Mouse (Mus musculus) ES-Bruce4 (cell line): ENCODE measurements at regions not wholly inside any gene's neighbourhood (a gene's known extent, or its start where the extent isn't known, plus 50 kb on each side); places are given as distances from the start of the nearest gene placed in this dataset.

Experiments
- H3K27ac ChIP-seq: 2 replicates; pipeline ENCODE4 v1.5.1; 2012; ENCODE audit warnings: low read length, inconsistent platforms; ENCODE audit not compliant: insufficient read depth
- H3K27me3 ChIP-seq: 2 replicates; pipeline ENCODE4 v1.6.1; 2012; ENCODE audit warnings: mild to moderate bottlenecking, low read length, inconsistent platforms; ENCODE audit not compliant: control insufficient read depth, poor library complexity, insufficient read depth, severe bottlenecking
- H3K36me3 ChIP-seq: 2 replicates; pipeline ENCODE4 v1.6.1; 2012; ENCODE audit warnings: inconsistent platforms, mild to moderate bottlenecking, low read length, moderate library complexity; ENCODE audit not compliant: control insufficient read depth, poor library complexity, insufficient read depth, severe bottlenecking
- H3K4me1 ChIP-seq: one replicate; pipeline ENCODE4 v1.8.1; 2011; ENCODE audit warnings: low read length; ENCODE audit not compliant: control insufficient read depth, insufficient read depth
- H3K4me3 ChIP-seq: 2 replicates; pipeline ENCODE4 v1.5.1; 2011; ENCODE audit warnings: low read depth, mild to moderate bottlenecking, low read length
- H3K9ac ChIP-seq: 2 replicates; pipeline ENCODE4 v1.6.1; 2012; ENCODE audit warnings: low read depth, mild to moderate bottlenecking, inconsistent platforms; ENCODE audit not compliant: poor library complexity, severe bottlenecking
- H3K9me3 ChIP-seq: replicated peaks from 2 replicates; pipeline ENCODE4 v1.6.1; 2012; ENCODE audit warnings: mild to moderate bottlenecking, low read length, inconsistent platforms; ENCODE audit not compliant: control insufficient read depth, poor library complexity, insufficient read depth, severe bottlenecking
- CTCF ChIP-seq: IDR thresholded peaks from one replicate; pipeline ENCODE4 v1.8.1; 2011; ENCODE audit warnings: low read depth, low read length
- EP300 ChIP-seq: IDR thresholded peaks from 2 replicates; pipeline ENCODE4 v1.6.1; 2011; ENCODE audit warnings: low read depth, low read length; ENCODE audit not compliant: insufficient read depth
- POLR2A ChIP-seq: IDR thresholded peaks from one replicate; pipeline ENCODE4 v1.8.1; 2011; ENCODE audit warnings: low read length; ENCODE audit not compliant: insufficient read depth

DNA sequence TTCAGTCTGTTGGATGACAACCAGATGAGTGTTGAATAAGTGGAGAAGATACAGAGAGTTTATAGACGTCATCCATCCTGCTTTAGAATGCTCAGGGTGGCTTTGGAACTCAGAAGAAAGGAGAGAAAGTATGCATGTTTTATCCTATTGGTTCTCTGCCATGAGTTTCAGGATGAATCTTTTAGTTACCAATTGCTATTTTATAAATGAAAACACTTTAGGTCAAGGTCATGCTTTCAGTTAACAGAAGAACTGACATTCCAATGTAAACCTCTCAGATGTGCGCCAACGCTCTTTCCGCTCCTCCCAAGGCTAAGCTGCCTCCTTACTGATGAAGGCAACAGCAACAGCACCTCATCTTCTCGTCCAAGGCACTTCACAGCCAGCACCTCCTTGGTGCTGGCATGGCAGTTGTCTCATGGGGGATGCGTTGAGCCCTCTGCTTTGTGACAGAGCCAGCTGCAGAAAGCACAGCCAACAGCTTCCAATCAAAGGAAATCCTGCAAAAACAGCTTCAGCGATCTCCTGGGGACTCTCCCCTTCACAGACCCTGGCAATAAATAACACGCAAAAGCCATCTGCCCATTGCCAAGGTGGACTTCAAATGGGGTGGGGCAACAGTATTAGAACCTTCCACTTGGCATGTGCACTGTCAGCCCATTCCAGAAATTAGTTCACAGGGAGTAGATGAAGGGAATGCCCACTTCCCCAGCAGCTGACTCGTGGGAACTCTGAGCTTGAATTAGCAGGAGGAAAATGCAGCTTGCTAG is 580.9 kb upstream of the Klf4 start:
- no peak overlapping the region for H3K9ac ChIP-seq
- 0 out of 2 replicates have a peak, but pooled peaks cover 1% of the 10 kb centered on the region for H3K9me3 ChIP-seq
- no peaks in the 10 kb centered on the region for H3K36me3 ChIP-seq
- no peak overlapping the region for H3K4me3 ChIP-seq
- no peaks in the 10 kb centered on the region for H3K4me1 ChIP-seq
- H3K27ac ChIP-seq: no peak overlapping the region
- TF ChIP-seq CTCF: no peak
- TF ChIP-seq POLR2A: no peak
- TF ChIP-seq EP300: no peak
- no peaks in the 10 kb centered on the region for H3K27me3 ChIP-seq

DNA sequence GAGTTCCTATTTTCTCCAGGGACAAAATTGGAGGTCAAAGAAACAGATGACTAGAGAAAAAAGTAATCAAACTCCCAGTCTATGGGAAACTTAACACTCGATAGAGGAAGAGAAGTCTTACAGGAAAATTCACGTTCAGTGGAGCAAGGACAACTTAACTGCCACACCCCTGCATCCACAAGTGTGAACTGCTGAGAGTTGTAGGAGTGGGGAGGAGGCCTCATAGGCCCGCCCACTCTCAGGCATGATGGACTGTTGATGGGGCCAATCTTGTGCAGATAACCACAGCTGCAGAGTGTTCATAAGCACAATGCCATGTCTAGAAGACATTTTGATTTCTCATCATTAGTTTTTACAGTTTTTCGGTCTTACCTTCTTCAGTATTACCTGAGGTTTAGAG is 574.7 kb upstream of the Klf4 start:
- TF ChIP-seq CTCF (no peak), EP300 (no peak)
- no peak overlapping the region for H3K9ac ChIP-seq
- H3K4me1 ChIP-seq: no peaks in the 10 kb centered on the region
- H3K9me3 ChIP-seq: no peaks in the 10 kb centered on the region
- no peaks in the 10 kb centered on the region for H3K36me3 ChIP-seq
- H3K27me3 ChIP-seq: no peaks in the 10 kb centered on the region
- no peak overlapping the region for H3K4me3 ChIP-seq
- no peak overlapping the region for H3K27ac ChIP-seq

DNA sequence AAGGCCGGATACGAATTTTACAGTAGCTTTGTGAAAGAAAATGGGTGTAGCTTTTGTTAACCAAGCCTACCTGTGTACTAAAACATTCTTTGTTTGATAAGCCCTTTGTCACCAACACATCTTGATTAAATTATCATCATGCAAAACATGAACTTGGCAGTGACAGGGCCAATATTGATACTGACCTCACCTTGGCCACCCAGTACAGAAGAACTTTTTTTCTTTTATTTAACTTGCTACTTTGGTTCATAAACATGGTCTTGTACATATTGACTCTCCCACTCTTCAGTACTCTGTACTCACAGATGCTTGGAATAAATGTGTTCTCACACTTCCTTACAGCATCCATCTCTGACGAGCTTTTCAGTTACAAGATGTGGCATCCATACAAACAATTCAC is 570.0 kb upstream of the Klf4 start:
- TF ChIP-seq CTCF (no peak), POLR2A (no peak)
- Histone ChIP-seq H3K27ac (no peak overlapping the region), H3K36me3 (no peaks in the 10 kb centered on the region), H3K9me3 (no peaks in the 10 kb centered on the region), H3K4me3 (no peak overlapping the region), H3K27me3 (no peaks in the 10 kb centered on the region), H3K9ac (no peak overlapping the region), H3K4me1 (no peaks in the 10 kb centered on the region)

DNA sequence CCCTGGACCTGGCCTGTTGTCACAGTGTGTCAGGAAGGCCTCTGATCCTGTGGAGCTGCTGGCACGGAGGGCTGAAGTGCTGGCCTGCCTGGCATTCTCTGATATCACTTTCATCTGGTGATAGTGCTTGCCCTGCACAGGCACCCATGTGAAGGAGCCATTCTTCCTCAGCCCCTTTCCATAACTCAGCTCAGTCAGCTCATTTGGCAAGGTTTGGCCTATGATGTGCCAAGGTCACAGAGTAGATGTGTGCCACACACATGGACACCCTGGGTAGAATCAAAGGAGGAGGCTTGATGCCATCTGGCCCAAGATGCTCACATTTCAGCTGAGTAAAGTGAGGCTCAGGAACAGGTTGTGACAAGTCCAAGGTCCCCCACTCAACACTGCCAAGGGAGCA is 558.5 kb upstream of the Klf4 start:
- TF ChIP-seq CTCF (no peak), EP300 (no peak), POLR2A (no peak)
- Histone ChIP-seq H3K9ac (no peak overlapping the region), H3K4me3 (no peak overlapping the region), H3K27me3 (no peaks in the 10 kb centered on the region), H3K4me1 (no peaks in the 10 kb centered on the region), H3K36me3 (no peaks in the 10 kb centered on the region), H3K27ac (no peak overlapping the region), H3K9me3 (no peaks in the 10 kb centered on the region)

DNA sequence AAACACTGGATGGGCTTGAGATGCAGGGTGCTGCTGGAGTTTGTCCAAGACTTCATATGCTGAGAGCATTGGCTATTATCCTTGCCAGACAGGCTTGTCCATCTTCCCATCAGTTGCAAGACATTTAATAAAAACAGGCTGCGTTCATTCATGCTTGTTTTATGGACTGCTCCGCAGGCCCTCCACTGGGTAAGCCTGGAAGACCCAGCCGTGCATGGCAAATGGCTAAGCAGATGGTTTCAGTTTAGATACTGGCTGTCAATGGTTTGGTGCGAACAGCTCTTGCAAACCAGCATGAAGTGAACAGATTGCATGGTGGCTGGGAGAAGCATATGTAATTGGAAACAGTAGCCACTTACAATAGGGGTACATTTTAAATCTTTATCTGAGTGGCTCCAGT is 556.4 kb upstream of the Klf4 start:
- H3K36me3 ChIP-seq: no peaks in the 10 kb centered on the region
- no peaks in the 10 kb centered on the region for H3K9me3 ChIP-seq
- H3K4me3 ChIP-seq: no peak overlapping the region
- H3K27ac ChIP-seq: no peak overlapping the region
- H3K4me1 ChIP-seq: no peaks in the 10 kb centered on the region
- no peaks in the 10 kb centered on the region for H3K27me3 ChIP-seq
- no peak overlapping the region for H3K9ac ChIP-seq
- TF ChIP-seq EP300: no peak
- TF ChIP-seq CTCF: no peak

DNA sequence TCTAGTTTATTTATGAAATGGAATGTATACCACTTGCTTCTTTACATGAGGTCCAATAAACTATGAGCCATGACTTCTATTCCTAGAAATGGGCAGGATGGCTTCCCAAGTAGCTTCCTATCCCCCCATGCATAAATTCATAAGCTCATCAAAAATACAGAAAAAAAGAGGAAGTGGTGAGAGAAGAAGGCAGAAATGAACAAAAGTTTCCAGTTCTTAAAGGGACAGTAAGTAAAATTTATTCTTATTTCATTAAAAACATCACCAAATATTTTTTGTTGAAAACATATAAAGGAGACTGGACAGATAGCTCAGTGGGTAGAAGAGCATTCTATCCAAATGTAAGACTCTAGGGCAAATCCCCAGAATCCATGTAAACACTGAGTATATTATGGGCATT is 554.0 kb upstream of the Klf4 start:
- no peaks in the 10 kb centered on the region for H3K27me3 ChIP-seq
- no peaks in the 10 kb centered on the region for H3K36me3 ChIP-seq
- H3K4me3 ChIP-seq: no peak overlapping the region
- no peak overlapping the region for H3K27ac ChIP-seq
- H3K9me3 ChIP-seq: no peaks in the 10 kb centered on the region
- TF ChIP-seq EP300 (no peak), CTCF (no peak), POLR2A (no peak)
- no peak overlapping the region for H3K9ac ChIP-seq
- H3K4me1 ChIP-seq: no peaks in the 10 kb centered on the region
